Mouse (Mus musculus) limb, embryonic 13.5 days (tissue): ENCODE measurements around the gene Clip2. TPM values are rescaled to one million over a fixed set of nuclear protein-coding genes. Genes with fewer than 3 reads are reported as not detected.

Experiments
- ATAC-seq: fragments of 200-750 bp; cut with Nextera tagmentation; 2 replicates; pipeline ENCODE4 v1.8.0; 2017; ENCODE audit warnings: low read depth, moderate number of reproducible peaks, moderate TSS enrichment; ENCODE audit not compliant: low FRiP score
- H3K27ac ChIP-seq: fragments of 300-500 bp; sonication (generic); 2 replicates; pipeline ENCODE4 v1.5.1; 2015; ENCODE audit warnings: inconsistent platforms, mild to moderate bottlenecking, moderate library complexity
- H3K27me3 ChIP-seq: fragments of 300-500 bp; sonication (generic); 2 replicates; pipeline ENCODE4 v1.6.1; 2015; ENCODE audit warnings: mild to moderate bottlenecking, inconsistent platforms
- H3K36me3 ChIP-seq: fragments of 300-500 bp; sonication (generic); 2 replicates; pipeline ENCODE4 v1.6.1; 2015; ENCODE audit warnings: inconsistent platforms, mild to moderate bottlenecking, moderate library complexity
- H3K4me1 ChIP-seq: fragments of 300-500 bp; sonication (generic); 2 replicates; pipeline ENCODE4 v1.6.1; 2015; ENCODE audit warnings: inconsistent platforms
- H3K4me2 ChIP-seq: fragments of 300-500 bp; sonication (generic); replicated peaks from 2 replicates; pipeline ENCODE4 v1.6.1; 2015; ENCODE audit warnings: inconsistent platforms, mild to moderate bottlenecking, moderate library complexity
- H3K4me3 ChIP-seq: fragments of 300-500 bp; sonication (generic); 2 replicates; pipeline ENCODE4 v1.5.1; 2015; ENCODE audit warnings: moderate library complexity, mild to moderate bottlenecking, inconsistent platforms
- H3K9ac ChIP-seq: fragments of 300-500 bp; sonication (generic); 2 replicates; pipeline ENCODE4 v1.6.1; 2015; ENCODE audit warnings: mild to moderate bottlenecking, inconsistent platforms
- H3K9me3 ChIP-seq: fragments of 300-500 bp; sonication (generic); 2 replicates; pipeline ENCODE4 v1.6.1; 2016; ENCODE audit warnings: inconsistent platforms
- WGBS: fragments of 180-500 bp; shearing (Covaris S2); methylation state at CpG from one replicate; pipeline ENCODE4 v1.1.7; 2015; 5-methylcytosine and 5-hydroxymethylcytosine counted together
- polyA plus RNA-seq: library from polyadenylated mRNA; unstranded; fragments of >200 nt; fragmentation: Nextera tagmentation; extraction: Ambion mirVana; gene quantifications from 2 replicates; pipeline ENCODE4 v1.2.1, GENCODE M21; 2015

The Clip2 gene
- polyA plus RNA-seq, 1 experiment from 2014 or later, result 5.7 TPM

DNA sequence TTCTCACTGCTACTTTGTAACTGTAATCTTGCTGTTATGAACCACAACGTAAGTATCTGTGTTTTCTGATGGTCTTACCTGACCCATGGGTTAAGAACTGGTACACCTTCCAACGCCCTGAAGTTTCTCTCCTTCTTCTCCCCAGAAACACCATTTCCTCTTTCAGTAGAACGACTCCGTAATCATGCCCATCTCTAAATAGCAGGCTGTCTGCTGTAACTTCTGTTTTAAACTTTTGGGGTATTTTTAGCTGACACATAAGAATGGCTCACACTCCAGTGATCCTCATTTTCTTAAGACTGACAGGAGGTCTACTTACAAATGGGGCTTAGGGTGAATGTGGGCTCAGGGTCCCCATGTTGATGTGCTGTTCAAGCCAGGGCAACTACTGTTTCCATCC is 32.1 kb downstream of the Clip2 start:
- H3K4me1 ChIP-seq, result no peaks in the 10 kb centered on the region
- ATAC-seq, result no peak
- peaks cover 88% of the 10 kb centered on the region for H3K36me3 ChIP-seq
- WGBS, result 92% methylated on average over 4 of the region's 4 CpGs
- H3K27ac ChIP-seq, result no peak overlapping the region
- no peaks in the 10 kb centered on the region for H3K27me3 ChIP-seq
- H3K4me2 ChIP-seq, result no peak overlapping the region
- H3K9ac ChIP-seq, result no peak overlapping the region
- no peak overlapping the region for H3K4me3 ChIP-seq
- 0 out of 2 replicates have a peak, but pooled peaks cover 7% of the 10 kb centered on the region for H3K9me3 ChIP-seq

DNA sequence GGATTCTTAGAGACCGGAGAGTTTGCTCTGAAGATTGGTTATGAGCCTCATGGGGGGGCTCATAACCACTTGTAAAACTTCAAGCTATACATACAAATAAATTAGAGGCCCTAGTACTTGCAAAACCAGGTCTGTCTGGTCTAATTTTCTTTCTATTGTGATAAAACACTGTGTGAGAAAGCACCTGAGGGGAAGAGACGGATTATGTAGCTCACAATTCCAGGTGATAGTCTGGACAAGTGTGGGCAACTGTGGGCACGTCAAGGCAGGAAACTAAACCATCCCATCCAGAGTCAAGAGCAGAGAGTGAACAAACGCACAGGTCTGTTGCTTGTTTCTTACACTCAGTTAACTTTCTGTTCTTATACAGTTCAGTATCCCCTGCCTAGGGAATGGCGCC is 32.8 kb downstream of the Clip2 start:
- 0 out of 2 replicates have a peak, but pooled peaks cover 7% of the 10 kb centered on the region for H3K9me3 ChIP-seq
- no peak overlapping the region for H3K27ac ChIP-seq
- ATAC-seq, result no peak
- peaks cover 88% of the 10 kb centered on the region for H3K36me3 ChIP-seq
- H3K4me2 ChIP-seq, result no peak overlapping the region
- no peaks in the 10 kb centered on the region for H3K4me1 ChIP-seq
- no peaks in the 10 kb centered on the region for H3K27me3 ChIP-seq
- WGBS, result 76% methylated on average over 5 of the region's 5 CpGs
- H3K9ac ChIP-seq, result no peak overlapping the region
- H3K4me3 ChIP-seq, result no peak overlapping the region

DNA sequence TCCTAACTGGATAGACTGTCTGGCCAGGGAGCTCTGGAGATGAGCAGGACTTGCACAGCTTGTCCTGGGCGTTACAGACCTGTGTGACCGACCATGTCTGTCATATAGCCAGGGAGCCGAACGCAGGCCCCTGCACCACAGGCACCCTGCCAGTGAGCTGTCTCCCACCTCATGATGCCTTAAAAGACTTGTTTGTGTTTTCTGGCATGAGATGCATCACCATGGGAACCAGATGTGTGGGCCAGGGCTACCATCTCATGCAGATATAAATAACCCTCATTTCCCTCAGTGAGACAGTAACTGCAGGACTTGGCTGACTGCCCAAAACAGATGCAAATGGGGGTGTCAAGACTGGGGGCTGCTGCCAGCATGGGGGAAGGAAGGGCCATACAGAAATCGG is 40.1 kb downstream of the Clip2 start:
- Histone ChIP-seq H3K9me3 (peaks cover 6% of the 10 kb centered on the region; the same call in 1 of the 2 replicates), H3K4me1 (no peaks in the 10 kb centered on the region), H3K9ac (no peak overlapping the region), H3K4me3 (no peak overlapping the region), H3K4me2 (no peak overlapping the region), H3K27me3 (no peaks in the 10 kb centered on the region), H3K36me3 (peaks cover 96% of the 10 kb centered on the region), H3K27ac (no peak overlapping the region)
- 86% methylated on average over 5 of the region's 5 CpGs for WGBS
- no peak for ATAC-seq

DNA sequence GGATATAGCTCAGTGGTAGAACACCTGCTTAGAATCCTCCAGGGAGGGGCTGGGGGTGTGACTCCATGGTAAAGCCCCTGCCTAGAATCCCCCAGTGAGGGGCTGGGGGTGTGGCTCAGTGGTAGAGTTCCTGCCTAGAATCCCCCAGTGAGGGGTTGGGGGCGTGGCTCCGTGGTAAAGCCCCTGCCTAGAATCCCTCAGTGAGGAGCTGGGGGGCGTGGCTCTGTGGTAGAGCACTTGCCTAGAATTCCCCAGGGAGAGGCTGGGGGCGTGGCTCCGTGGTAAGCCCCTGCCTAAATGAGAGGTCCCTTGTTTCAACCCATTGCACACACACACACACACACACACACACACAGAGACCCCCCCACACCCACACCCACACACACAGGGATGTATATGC is 42.0 kb downstream of the Clip2 start:
- Histone ChIP-seq H3K27me3 (no peaks in the 10 kb centered on the region), H3K27ac (no peak overlapping the region), H3K4me2 (no peak overlapping the region), H3K36me3 (peaks cover 82% of the 10 kb centered on the region), H3K4me1 (no peaks in the 10 kb centered on the region), H3K9me3 (no peaks in the 10 kb centered on the region; the same call in 1 of the 2 replicates), H3K4me3 (no peak overlapping the region), H3K9ac (no peak overlapping the region)
- ATAC-seq, result no peak
- 97% methylated on average over 5 of the region's 5 CpGs for WGBS

DNA sequence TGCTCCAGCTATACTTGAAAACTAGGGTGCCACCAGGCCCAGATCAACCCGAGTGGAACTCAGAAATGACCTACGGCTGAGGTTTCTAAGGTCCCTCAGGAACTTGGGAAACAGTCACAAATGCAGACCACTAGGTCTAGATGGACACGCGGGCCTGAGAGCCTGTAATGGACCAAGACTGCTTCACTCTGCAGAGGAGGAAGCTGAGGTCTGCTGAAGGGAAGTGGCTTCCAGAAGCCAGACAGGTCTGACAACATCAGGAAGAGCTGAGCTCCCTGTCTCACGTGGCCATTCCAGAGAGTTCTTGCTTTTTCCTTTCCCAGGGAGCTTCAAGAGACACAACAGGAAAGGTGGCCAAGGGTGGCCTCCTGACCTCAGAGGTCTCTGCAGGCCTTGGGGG is 43.3 kb downstream of the Clip2 start:
- Histone ChIP-seq H3K4me3 (no peak overlapping the region), H3K36me3 (peaks cover 79% of the 10 kb centered on the region), H3K9ac (no peak overlapping the region), H3K9me3 (no peaks in the 10 kb centered on the region; the same call in 1 of the 2 replicates), H3K27me3 (no peaks in the 10 kb centered on the region), H3K4me1 (no peaks in the 10 kb centered on the region), H3K4me2 (no peak overlapping the region), H3K27ac (no peak overlapping the region)
- no peak for ATAC-seq
- WGBS, result 91% methylated on average over 5 of the region's 5 CpGs

DNA sequence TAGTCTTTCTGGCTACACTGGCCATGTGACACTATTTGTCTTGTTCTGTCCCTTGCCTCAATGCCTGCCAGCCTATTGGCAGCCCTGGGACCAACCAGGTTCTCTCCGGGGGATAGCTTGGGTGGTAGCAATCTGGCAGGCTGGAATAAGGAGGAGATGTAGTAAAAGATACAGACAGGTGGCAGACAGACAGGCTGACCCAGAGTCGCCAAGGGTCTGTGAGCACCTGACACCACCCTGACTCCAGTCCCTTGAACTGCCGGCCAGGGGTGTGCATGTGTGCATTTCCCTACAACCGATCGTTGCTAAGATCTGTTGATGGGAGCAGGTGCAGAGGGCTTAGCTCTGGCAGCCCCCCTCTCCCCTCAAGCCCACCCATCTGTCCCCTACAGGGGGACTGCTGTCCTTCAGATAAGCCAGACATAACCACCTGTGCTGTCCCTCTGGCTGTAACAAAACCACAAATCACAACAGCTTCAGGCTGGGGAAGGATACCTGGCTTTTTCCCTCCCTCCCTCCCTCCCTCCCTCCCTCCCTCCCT is 44.3 kb downstream of the Clip2 start:
- H3K4me1 ChIP-seq, result no peaks in the 10 kb centered on the region
- H3K9ac ChIP-seq, result no peak overlapping the region
- no peak overlapping the region for H3K27ac ChIP-seq
- no peaks in the 10 kb centered on the region; the same call in 1 of the 2 replicates for H3K9me3 ChIP-seq
- peaks cover 79% of the 10 kb centered on the region for H3K36me3 ChIP-seq
- WGBS, result 73% methylated on average over 5 of the region's 5 CpGs
- H3K4me3 ChIP-seq, result no peak overlapping the region
- ATAC-seq, result peak; percentile 55
- no peak overlapping the region for H3K4me2 ChIP-seq
- no peaks in the 10 kb centered on the region for H3K27me3 ChIP-seq

DNA sequence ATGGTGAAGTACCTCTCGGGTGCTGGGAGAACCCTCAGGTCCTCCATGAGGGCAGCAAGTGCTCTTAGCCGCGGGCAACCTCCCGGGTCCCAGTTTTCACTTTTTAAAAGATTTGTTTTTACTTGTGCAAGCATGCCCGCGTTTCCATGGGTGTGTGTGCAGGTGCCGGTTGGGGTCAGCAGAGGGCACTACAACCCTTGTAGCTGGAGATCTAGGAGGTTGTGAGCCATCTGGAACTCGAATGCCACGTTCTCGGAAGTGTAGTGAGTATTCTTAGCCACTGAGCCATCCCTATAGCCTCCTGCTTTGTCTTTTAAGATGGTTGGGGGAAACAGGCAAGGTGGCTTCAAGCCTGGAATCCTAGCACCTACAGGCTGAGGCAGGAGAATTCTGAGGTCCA is 44.9 kb downstream of the Clip2 start:
- WGBS, result 22% methylated on average over 10 of the region's 10 CpGs
- H3K4me2 ChIP-seq, result no peak overlapping the region
- no peaks in the 10 kb centered on the region for H3K27me3 ChIP-seq
- no peak overlapping the region for H3K4me3 ChIP-seq
- H3K36me3 ChIP-seq, result peaks cover 79% of the 10 kb centered on the region
- no peak for ATAC-seq
- no peak overlapping the region; the same call in 1 of the 2 replicates for H3K27ac ChIP-seq
- no peaks in the 10 kb centered on the region for H3K4me1 ChIP-seq
- H3K9ac ChIP-seq, result no peak overlapping the region
- no peaks in the 10 kb centered on the region; the same call in 1 of the 2 replicates for H3K9me3 ChIP-seq

DNA sequence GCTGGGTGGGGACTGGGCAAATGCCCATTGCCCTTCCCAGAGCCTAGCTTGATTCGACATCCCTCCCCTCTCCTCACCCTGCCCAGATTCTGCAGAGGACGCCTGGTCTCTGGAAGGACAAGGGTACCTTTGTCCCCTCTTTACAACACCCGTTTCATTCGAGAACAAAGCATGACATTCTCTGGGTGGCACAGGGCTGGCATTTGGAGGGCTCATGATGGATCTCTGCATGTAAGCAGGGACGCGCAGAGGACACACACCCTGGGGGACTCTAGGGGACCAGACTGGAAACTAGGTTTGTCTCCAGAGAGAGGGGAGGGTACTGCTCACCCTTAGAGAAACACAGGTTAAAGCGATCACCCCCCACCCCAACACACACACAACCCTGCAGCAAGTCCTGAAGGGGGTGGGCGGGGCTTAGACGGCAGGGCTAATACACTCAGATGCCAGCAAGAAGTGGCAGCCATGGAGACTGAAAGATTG is 46.4 kb downstream of the Clip2 start:
- H3K9me3 ChIP-seq, result no peaks in the 10 kb centered on the region; the same call in 1 of the 2 replicates
- H3K4me1 ChIP-seq, result no peaks in the 10 kb centered on the region
- peaks cover 79% of the 10 kb centered on the region for H3K36me3 ChIP-seq
- no peaks in the 10 kb centered on the region for H3K27me3 ChIP-seq
- H3K4me3 ChIP-seq, result no peak overlapping the region
- no peak for ATAC-seq
- 73% methylated on average over 9 of the region's 9 CpGs for WGBS
- no peak overlapping the region for H3K4me2 ChIP-seq
- H3K9ac ChIP-seq, result no peak overlapping the region
- no peak overlapping the region for H3K27ac ChIP-seq

DNA sequence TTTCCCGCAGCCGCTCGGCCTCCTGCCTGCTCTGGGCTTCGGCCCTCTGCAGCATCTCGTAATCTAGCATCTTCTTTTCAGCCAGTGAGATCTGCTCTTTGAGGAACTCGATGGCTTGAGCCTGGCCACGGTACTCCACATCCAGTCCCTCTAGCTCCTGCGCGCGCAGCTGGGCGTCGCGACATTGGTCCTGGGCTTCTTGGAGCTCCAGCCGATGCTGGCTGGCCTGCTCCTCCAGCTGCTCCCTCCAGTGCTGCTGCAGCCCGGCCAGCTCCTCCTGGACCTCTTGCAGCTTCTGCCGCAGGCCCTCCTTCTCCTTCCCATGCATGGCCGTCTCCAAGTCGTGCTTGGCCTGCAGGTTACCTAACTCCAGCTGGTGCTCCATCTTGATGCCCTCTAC is 49.6 kb downstream of the Clip2 start:
- Histone ChIP-seq H3K9me3 (no peaks in the 10 kb centered on the region), H3K27ac (no peak overlapping the region), H3K4me2 (no peak overlapping the region), H3K27me3 (no peaks in the 10 kb centered on the region), H3K9ac (no peak overlapping the region), H3K4me3 (no peak overlapping the region), H3K4me1 (no peaks in the 10 kb centered on the region), H3K36me3 (peaks cover 77% of the 10 kb centered on the region)
- WGBS, result 91% methylated on average over 18 of the region's 18 CpGs
- ATAC-seq, result no peak

DNA sequence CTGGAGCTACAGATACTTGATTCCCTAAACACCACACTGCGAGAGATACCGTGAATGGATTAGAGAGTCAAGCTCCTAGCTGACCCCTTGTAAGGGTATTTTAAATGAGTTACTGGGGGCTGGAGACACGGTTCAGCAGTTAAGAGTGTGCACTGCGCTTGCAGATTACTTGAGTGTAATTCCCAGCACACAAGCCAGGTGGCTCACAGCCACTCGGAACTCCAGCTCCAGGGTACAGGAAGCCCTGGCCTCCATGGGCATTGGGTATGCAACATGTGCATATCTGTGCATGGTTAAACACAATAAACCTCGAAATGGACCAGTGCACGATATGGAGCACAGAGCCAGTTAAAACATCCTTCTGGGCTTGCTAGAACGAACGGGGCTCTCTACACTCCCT is 50.8 kb downstream of the Clip2 start:
- WGBS, result 89% methylated on average over 9 of the region's 9 CpGs
- Histone ChIP-seq H3K9me3 (no peaks in the 10 kb centered on the region), H3K4me1 (no peaks in the 10 kb centered on the region), H3K4me3 (no peak overlapping the region), H3K4me2 (no peak overlapping the region), H3K36me3 (peaks cover 79% of the 10 kb centered on the region), H3K27me3 (no peaks in the 10 kb centered on the region), H3K9ac (no peak overlapping the region), H3K27ac (no peak overlapping the region)
- ATAC-seq, result no peak

DNA sequence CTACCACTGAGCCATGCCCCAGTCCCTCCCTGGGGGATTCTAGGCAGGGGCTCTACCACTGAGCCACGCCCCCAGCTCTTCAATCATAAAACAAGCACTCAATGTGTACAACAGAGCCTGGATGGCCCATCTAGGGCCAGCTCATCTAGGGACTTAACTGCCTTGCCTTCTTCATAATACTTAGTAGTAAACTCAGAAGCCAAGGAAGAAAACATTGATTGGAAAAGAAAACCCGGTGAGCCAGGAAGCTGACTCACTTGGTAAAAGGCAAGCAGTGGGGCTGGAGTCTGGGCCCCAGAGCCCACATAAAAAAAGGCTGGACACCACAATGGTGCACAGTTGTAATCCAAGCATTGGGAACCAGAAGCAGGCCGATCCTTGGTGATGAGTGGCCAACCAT is 51.6 kb downstream of the Clip2 start:
- H3K27ac ChIP-seq, result no peak overlapping the region
- H3K27me3 ChIP-seq, result no peaks in the 10 kb centered on the region
- H3K36me3 ChIP-seq, result peaks cover 86% of the 10 kb centered on the region
- 93% methylated on average over 3 of the region's 3 CpGs for WGBS
- H3K9me3 ChIP-seq, result no peaks in the 10 kb centered on the region
- no peak overlapping the region for H3K4me3 ChIP-seq
- H3K4me1 ChIP-seq, result no peaks in the 10 kb centered on the region
- H3K4me2 ChIP-seq, result no peak overlapping the region
- ATAC-seq, result no peak
- H3K9ac ChIP-seq, result no peak overlapping the region

DNA sequence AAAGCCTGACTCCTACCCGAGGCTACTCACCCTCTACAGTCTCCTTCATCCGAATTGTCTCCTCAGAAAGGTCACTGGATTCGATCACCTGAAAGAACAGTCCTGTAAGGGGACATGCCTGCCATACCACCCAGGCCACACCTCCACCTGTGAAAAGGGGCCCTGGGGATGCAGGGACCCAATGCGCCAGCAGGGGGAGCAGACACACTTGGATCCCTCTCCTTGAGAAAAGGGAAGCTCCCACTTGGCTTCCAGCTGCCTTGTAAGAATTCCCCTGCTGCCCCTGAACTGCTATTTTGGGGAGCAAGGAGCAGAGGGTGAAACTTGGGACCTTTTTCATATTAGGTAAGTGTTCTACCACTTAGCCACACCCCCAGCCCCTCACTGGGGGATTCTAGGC is 52.2 kb downstream of the Clip2 start:
- no peak overlapping the region for H3K27ac ChIP-seq
- no peaks in the 10 kb centered on the region for H3K9me3 ChIP-seq
- H3K4me2 ChIP-seq, result no peak overlapping the region
- no peaks in the 10 kb centered on the region for H3K27me3 ChIP-seq
- WGBS, result 74% methylated on average over 4 of the region's 4 CpGs
- H3K4me1 ChIP-seq, result no peaks in the 10 kb centered on the region
- no peak overlapping the region for H3K9ac ChIP-seq
- ATAC-seq, result no peak
- no peak overlapping the region for H3K4me3 ChIP-seq
- H3K36me3 ChIP-seq, result peaks cover 91% of the 10 kb centered on the region

DNA sequence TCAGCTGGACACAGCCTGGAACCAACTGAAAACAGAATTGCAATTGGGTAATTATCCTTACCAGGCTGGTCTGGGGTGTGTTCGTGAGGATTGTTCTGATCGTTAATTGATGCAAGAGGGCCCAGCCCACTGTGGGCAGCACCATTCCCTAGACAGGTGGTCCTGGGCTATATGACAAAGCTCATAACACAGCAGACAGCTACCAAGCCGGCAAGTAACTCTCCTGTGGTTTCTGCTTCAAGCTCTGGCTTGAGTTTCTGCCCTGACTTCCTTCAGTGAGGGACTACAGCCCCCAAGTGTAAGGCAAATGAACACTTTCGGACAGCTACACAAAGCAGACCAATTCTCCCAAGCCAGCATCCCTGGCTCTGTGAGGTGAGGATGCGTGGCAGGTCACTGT is 55.2 kb downstream of the Clip2 start:
- no peak overlapping the region for H3K4me2 ChIP-seq
- H3K9me3 ChIP-seq, result no peaks in the 10 kb centered on the region
- WGBS, result 95% methylated on average over 5 of the region's 5 CpGs
- no peaks in the 10 kb centered on the region for H3K27me3 ChIP-seq
- H3K36me3 ChIP-seq, result peaks cover 87% of the 10 kb centered on the region
- no peak overlapping the region for H3K27ac ChIP-seq
- no peak overlapping the region for H3K9ac ChIP-seq
- H3K4me1 ChIP-seq, result no peaks in the 10 kb centered on the region
- H3K4me3 ChIP-seq, result no peak overlapping the region
- no peak for ATAC-seq
